Mouse (Mus musculus) naive thymus-derived CD4-positive, alpha-beta T cell, adult 2 months (primary cell): ENCODE data around the gene Defb45.

Source experiments
- DNase-seq: peaks from one replicate; pipeline ENCODE4 v3.0.0-alpha.2; 2011; ENCODE audit warnings: low read depth

Defb45 gene

DNA sequence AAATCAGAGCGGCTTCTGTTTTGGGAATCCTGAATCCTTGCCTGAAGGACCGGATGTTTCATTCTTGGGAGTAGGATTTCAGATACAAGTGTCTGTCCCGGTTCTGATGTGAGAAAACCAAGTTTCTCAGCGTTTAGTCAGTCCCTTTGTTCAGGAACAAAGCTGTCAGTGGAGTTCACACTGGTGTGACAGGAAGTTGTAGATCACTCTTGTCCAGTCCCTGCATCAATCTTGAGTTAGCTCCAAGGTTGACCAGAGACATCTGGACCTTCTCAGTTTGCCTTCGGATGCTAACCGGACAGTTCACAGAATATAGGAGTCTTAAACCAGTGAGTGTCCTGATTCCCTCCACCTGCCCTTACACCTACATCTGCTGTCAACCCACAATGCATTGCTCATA, 8.5 kb upstream of the Defb45 start:
- no peak for DNase-seq

DNA sequence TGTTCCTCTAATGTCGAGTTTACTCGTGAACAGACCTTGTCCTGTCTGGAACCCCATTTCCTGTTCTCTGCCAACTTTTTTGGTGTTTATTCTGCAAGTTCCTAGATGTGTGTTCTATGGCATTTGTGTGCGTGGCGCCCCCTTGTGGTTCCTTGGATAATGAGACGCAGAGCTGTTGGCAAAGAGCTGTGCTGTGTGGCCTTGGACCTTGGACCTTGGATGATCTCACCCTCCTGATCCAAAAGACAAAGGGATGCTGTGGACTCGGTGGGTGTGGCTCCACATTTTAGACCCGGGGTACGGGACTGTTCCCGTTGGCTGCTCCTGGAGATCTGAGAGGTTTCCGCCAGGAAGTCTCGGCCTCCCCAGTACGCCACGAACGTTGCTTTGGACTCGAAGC, 4.9 kb upstream of the Defb45 start, which contains the start of gene Defb36:
Gene Defb36 (plus strand): TSS at position 271 of the 400 bp plus-strand sequence.
- DNase-seq = peak; percentile 28

DNA sequence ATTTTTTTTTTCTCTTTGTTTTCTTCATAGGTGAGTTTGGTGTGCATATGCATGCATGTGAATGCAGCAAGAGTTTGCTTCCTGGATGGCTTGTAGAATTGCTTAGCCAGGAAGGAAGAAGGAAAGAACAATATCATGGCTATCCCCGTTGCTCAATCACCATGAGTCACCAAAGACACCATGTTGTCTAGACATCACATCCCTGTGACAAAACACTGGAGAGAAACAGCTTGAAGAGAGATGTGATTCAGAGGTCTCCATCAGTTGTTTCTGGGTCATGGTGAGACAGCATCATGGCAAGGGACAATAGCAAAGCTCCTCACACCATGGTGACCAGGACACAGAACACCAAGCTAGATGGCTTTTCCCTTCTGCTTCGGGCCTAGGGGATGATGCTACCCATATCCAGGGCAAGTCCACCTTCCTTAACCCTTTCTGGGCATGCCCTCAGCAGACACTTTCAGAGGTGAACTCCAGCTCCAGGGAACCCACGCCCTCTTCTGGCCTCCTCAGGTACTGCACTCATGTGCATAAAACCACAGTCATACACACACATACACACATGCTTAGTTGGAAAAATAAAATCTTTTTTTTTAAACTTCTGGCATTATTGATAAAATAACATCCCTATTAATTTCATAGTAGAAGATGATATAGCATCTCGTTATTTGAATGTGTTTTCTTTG, 2.2 kb upstream of the Defb45 start:
- DNase-seq = no peak

DNA sequence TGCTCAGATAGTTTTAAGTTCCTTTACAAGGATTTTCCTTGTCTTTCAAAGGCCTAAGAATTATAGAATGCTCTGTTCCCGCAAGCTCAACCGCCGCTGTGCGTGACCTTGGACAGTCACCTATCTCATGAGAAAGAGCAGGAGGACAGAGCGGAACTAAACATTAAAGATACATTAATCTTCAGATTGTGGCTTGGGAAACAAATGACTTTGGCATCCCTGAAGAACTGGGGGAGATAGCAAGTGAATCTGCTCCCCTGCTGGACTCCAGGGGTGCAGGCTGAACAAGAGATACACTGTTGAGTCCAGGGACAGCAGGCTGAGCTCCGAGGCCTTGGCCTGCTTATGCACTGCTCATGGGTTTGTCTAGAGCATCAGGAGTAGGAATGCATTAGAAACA, 877 bp upstream of the Defb45 start:
- DNase-seq = no peak

DNA sequence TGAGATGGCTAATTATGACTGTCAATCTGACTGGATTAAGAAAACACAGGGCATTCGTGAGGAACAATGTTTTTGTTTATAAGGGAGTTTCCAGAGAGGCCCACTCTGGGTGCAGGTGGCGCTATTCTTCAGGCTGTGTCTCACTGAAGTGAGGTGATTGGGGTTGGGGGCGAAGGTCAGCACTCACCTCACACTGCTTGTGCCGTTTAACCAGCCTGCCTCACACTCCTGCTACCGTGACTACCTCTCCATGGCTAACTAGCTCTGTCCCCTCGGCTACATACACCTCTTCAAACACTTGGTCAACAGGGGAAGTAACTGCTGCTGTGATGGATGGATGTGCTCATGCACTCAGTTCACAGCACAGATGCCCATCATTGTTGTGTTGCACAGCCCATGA, 10.2 kb downstream of the Defb45 start:
- DNase-seq = no peak

DNA sequence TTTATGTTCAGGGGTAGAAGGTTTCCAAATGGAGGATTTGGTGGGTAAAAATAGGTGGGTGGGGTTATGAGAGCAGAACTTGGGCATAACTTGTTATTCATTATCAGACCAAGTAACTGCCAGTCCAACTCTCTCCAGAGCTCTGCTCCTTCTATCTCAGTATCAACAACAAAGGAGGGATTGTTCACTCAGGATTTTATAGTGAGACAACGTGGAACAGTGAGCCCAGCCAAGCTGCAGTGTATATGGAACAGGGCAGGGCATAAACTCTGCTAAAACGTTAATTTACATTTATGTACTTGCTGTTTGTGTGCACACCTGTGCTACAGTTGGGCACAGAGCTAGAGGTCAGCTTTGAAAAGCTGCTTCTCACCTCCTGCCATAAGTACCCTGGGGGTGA, 10.7 kb downstream of the Defb45 start:
- DNase-seq = no peak

DNA sequence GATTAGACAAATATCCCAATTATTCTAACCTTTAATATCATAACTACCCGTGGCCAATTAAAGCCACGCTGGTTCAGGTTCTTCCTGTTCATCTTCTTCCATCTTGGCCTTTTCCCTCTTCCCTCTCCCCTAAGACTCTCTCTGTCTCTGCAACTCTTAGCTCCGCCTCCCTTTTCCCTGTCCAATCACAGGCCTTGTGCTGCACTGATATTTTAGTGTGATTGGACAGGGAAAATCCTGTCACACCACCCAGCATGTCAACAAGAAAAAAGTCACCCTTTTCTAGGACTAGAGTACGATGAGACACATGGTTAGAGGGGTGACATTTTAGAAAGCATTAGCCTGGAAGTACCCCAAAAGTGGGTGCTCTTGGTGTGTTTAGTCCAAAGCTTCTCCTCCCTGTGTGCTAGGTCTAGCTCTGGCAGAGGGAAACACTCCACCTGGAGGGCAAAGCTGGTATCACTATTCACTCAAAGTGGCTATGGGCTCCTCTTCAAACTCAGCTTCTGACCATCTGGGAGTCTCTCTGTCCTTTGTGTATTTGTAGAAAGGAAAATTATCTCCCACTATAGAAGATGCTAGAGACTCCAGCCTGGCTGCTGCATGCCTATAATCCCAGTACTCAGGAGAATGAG, 12.2 kb downstream of the Defb45 start:
- DNase-seq = no peak

DNA sequence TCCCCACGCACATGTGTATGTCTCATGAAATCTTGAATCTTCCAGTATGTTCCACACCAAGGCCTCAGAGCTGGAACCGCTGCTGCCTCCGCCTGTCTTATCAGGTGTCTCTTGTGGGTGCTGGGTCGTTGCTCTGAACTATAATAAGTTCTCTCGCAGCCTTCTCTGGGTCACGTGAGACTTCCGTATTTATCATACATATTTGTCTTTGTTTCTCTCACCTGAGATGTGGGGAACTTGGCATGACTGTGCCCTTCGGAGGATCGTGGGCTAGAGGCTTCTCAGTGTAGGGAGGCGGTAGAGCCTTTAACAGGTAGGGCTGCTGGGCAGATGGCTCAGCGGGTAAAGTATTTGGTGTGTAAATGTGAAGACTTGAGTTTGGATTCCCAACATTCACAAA, 18.6 kb downstream of the Defb45 start:
- no peak for DNase-seq

DNA sequence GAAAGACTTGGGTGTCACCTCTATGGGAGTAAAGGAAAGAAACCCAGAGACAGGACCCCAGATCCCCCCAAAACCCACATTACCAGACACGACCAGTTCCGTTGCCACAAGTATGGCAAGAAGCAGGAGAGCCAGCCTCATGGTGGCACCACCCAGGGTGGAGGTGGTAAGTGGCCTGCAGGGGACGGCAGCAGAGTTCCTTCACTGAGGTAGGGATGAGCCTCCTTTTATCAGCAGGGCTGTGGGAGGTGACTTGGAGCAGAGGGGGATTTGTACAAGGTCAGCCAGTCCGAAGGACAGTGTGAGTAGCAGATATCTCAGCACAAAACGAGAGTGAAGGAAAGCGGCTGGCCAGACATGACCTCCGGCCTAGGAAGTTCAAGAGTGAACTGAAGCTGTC, 19.1 kb downstream of the Defb45 start, which contains the start of gene Defb19:
Gene Defb19 (minus strand): TSS at position 206 of the 400 bp plus-strand sequence.
- no peak for DNase-seq

DNA sequence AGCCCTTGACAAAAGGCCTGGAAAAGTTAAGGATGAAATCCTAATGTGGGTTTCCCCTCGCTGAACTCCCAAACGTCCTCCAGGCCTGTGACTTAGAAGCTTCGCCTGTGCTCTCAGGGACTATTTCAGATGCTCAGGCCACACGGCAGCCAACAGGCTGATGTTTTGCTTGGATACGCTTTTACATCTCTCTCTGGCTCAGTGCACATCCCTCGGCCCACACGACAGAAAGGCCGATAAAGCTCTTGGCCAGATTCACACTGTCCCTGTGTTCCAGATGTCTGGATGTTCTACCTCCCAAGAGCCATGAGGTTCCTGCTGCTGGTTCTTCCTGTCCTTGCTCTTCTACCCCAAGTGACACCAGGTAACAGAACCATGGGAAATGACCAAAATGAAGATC, 25.7 kb downstream of the Defb45 start:
- DNase-seq = no peak

DNA sequence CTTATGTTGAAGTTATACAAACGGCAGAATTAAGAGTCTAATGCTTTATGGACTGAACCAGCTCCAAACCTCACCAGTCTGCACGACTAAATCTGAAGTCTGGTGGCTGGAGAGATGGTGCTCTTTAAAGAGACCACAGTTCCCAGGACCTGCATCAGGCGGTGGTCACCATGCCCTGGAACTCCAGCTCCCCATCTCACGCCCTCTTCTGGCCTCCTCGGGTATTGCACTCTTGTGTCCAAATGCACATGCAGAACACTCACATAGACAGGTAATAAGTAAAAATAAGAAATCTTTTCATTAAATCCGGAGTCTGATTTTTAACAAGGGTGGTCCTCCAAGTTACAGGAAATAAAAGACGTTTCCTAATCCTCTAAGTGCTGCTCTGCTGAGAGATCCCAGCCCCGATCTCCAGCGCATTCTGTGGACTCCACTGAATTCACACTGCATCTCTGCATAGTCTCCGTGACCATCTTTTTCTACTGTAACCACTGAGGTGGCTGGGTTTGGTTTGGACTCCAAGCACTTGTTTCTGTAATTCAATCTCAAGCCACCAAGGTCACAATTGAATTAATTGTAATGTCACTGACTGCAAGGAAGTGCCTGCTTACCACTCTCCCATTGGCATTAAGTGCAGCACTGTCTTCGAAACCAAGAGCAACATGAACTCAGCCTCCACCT, 26.9 kb downstream of the Defb45 start, which contains the start of gene Defb21:
Gene Defb21 (plus strand): TSS at position 631 of the 681 bp plus-strand sequence.
- DNase-seq = no peak

DNA sequence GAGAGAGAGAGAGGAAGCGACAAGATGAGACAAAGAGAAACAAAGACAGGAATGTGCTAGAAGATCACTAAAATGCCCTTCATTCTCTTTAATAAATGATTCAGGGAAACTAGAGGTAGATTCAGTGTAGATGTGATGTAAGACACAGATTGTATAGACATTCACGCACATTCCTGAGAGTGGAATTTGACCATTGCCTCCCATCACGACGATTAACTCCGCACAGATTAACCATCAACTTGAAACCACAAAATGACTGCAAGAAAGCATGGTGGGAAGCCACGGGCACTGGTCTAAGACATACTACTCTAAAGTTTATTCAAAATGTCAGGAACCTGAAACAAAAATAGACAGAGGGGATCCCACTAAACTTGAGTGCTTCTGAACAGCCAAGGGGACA, 28.9 kb downstream of the Defb45 start:
- no peak for DNase-seq

DNA sequence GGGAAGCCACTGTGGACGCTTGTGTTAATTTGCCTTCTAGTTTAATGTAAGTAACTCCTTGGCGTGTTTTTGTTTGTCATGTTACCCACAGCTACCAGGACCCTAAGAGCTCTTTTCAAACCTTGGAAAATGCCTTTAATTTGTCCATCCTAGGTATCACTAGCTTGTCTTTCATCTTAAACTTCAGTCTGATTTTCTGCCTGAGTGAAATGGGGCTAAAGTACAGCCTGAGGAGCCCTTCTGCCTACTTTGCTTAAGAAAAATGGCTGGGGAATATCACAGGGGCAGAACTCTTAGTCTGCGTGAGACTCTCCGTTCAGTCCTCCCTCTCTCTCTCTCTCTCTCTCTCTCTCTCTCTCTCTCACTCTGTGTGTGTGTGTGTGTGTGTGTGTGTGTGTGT, 29.3 kb downstream of the Defb45 start:
- DNase-seq = no peak

DNA sequence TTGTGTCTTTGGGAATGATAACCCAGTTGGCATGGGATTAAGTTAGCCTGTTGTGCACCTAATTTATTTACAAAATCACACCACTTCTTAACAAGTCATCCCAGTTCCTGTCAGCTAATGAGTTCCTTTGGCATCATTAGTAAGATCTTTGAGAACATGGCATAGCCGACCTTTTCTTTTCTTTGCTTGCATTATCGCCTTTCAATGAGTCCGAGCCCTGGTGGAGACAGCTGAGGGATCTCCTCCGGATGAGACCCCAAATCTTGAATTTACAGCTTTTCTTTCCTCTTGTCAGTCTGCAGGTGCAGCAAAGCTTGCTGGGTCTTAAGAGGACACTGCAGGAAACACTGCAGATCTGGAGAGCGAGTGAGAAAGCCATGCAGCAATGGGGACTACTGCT, 30.2 kb downstream of the Defb45 start, which contains the start of gene Gm17416:
Gene Gm17416 (plus strand): TSS at position 301 of the 400 bp plus-strand sequence.
- DNase-seq = no peak

DNA sequence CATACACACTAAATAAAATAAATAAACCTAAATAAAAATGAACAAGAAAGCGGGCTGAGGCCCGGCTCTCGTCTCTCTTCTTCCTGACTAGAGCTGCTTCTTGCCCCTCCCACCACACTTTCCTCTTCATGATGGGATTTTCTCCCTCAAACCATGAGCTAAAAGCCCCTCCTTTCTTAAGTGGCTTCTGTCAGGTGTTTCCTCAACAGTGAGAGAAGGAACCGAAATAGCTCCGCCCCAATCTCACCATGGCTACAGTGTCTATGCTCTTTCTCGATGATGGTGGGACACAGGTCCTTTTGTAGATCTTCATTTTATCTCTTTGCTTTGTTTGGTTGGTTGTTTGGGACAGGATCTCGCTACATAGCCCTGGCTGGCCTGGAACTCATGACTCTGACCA, 42.5 kb downstream of the Defb45 start:
- peak; percentile 3 for DNase-seq

DNA sequence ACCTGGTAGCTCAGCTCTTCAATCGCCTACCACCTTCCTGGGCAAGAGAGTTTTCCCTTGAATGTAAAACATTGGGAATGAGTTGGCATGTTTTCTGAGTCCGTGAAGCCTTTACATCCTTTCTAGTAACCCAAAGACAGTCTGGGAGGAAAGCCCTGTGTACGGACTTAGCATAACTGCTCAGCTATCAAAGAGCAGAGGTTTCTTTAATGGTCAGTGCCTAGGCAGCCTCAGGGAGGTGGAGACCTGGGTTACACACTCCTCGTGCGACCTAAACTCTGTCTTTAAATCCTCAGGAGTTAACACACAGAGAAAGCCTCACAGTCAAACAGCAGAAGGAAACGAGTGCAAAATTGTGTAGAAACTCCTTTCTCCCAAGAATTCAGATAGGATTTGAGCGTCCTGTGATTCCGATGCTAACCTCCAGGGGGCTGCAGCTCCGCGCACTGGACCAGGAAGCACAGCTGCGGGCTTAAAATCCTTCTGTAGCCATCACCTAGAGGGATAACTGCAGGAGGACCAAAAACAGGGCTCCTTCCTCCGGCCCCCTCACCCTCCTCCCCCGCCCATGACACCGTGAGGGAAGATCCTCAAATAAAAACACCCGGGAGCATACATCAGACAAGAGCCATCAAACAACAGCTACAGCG, 45.3 kb downstream of the Defb45 start:
- DNase-seq = peak; percentile 18

DNA sequence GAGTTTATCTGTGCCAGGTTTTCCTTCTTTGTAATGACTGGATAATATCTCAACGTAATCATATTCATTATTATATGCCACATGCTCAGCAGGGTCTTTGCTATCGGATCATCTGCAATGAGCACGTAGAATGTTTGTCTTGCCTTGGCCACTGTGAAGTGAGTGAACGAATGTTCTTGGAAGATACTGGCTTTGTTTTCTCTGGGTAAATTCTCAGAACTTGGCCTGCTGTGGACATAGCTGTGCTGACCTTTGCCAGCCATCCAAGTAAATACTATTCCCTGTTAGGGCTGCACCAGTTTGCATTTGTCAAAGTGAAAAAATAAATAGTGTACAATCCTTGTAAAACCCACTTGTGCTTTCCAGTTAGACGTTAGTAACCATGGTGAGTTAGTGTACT, 51.1 kb downstream of the Defb45 start:
- no peak for DNase-seq

DNA sequence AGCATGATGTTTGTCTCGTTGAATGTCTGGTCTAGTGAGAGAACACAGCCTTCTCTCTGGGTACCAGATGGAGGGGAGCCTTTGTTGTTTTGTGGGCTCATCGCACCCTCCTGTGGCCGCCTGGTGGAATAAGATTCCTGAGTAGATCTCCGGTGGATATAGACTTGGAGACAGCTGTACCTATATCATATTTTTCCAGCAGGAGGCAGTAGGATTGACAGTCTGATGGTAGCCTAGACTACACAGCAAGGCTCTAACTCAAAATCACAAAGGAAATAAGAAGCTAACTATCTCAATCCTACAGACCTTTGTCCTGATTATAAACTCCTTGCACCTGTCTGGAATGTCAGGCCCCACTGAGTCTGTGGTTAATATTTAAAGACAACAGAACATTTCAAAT, 54.5 kb downstream of the Defb45 start:
- DNase-seq = no peak

DNA sequence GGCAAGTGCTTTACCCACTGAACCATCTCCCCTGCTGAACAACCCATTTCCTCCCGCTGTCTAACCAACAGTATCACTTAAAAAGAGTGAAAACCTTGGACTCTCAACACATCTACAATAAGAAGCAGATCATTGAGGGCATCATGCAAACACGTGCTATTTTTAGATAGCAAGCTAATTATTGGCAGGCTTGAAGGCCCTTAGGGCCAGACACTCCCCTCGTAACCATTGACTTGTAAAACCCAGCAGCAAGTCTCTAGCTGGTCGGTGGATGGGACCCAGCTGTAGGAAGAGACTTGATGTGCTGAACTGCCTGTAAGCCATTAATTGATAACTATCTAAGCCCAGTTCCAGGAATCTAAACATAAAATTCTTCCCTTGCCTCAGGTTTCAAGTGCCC, 55.7 kb downstream of the Defb45 start:
- no peak for DNase-seq
